Mouse (Mus musculus): ENCODE measurements around the gene Arhgef7.

Gene Arhgef7

DNA sequence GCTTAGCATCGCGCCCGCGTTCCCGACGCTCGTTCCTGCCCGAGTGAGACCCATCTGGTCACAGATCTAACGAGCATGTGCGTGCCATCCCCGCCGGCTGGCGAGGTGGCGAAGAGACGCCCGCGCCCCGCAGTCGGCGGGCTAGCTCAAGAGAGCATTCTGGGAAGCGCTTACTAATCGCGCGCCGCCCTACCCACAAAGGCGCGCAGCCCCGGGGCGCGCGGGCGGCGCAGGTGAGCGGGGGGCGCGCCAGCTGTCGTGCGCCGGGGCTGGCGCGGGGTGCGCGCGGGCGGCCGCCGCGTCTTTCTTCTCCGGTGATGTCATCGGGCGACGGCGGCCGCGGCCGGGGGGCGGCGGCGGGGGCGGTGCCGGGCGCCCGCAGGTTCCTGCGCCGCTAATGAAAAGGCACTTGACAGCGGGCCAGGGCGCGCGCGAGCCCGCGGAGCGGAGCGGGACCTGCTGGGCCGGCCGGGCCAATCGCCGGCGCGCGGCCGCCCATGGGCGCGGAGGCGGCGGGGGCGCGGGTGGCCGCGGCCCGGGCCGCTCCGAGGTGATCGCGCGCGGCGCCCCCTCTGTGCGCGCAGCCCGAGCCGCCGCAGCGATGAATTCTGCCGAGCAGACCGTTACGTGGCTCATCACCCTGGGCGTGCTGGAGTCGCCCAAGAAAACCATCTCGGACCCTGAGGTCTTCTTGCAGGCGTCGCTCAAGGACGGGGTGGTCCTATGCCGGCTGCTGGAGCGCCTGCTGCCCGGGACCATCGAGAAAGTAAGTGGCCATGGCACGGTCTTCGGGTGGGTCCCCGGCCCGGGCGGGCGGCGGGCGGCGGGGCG is at the start of gene Arhgef7:
TSS of gene Arhgef7 (plus strand) at position 71 of the 831 bp plus-strand sequence.
- peak; percentile 95 for DNase-seq (ENCODE audit: low read depth, low spot score)

DNA sequence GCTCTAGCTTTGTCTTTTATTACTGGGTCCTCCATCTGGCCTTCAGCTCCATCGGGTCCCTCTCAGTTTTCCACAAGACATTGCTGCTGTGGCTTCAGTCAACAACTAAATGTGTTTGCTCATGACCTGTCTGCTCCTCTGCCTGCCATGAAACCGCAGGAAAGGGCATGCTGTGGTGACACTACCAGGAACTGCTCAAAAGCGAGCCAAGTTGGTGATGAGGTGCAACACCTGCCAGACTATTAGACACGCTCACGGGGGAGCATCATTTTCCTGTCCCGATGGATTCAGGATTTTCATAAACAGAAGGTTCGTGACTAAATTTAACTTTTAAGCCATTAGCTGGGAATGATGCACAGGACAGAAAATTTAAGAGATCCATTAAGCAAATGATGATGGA is 43.0 kb upstream of the Arhgef7 start:
- no peak for DNase-seq (ENCODE audit: low read depth, low spot score)

- DNase-seq (ENCODE audit: low read depth, low spot score), result peak; percentile 52
These were observed 40.3 kb upstream of the Arhgef7 start for GRCm38 (mm10) chr8:11687251-11687650.

- DNase-seq (ENCODE audit: low read depth, low spot score), result no peak
These were observed 37.6 kb upstream of the Arhgef7 start for GRCm38 (mm10) chr8:11689945-11690344.

- DNase-seq (ENCODE audit: low read depth, low spot score), result peak; percentile 66
These were observed 36.2 kb upstream of the Arhgef7 start for GRCm38 (mm10) chr8:11691284-11691683.

GRCm38 (mm10) chr8:11691761-11692160 is 35.8 kb upstream of the Arhgef7 start:
- no peak for DNase-seq (ENCODE audit: low read depth, low spot score)

DNA sequence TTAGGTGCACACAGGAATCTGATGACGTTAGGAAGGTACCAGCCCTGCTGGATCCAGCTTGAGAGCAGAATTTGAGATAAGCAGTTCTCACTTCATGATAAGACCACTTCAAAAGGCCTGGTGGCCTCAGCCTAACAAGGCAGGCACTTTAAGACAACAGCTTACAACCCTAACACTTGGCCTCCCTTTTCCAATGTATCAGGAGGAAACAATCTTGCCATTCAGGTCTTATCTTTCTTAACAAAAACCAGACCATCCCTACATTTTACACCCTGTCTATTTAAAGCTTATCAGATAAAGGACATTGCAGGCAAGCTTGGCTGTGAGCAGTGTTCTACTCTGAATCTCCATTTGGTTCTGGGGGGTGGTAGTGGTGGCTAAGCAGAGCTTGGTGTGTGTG is 35.1 kb upstream of the Arhgef7 start:
- no peak for DNase-seq (ENCODE audit: low read depth, low spot score)

DNA sequence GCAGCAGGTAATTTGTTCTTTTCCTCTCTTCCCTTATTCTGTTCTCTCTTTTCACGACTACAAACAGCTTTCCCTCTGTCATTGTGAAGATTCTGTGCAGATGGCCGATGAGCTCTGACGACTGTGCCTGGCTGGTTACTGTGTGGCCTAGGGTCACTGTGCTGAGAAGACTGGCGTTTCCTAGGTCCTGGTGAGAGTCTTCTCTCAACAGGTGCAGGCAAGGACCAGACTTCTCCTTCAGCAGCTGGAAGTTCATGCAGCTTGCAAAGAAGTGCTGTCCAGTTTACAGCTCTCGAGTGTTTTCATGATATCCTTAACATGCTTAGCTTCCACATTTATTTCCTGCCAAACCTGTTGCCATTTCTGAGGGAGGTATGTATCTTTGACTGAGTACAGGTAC is 33.5 kb upstream of the Arhgef7 start:
- DNase-seq (ENCODE audit: low read depth, low spot score), result no peak

DNA sequence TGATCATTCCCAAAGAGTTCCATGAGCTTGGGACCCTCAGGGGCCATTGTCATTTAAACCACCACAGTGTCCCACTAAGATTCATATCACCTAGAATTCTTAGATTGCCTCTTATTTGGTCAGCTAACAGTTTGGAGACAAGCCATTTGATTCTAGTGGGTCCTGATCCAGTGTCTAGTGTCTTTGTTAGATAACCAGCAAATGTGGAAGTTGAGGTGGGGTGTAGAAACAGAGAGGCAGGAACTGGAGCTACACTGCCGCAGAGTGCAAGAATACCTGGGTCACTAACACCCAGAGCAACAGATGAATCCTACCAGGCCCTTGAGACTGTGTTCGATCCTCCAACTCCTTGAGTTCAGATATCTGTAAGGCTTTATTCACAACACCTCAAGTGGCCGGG is 31.3 kb upstream of the Arhgef7 start:
- no peak for DNase-seq (ENCODE audit: low read depth, low spot score)

- DNase-seq (ENCODE audit: low read depth, low spot score), result no peak
These were observed 30.1 kb upstream of the Arhgef7 start for GRCm38 (mm10) chr8:11697467-11697866.

GRCm38 (mm10) chr8:11699442-11700001 is 28.0 kb upstream of the Arhgef7 start:
- DNase-seq (ENCODE audit: low read depth, low spot score), result no peak

GRCm38 (mm10) chr8:11700060-11701032 is 27.2 kb upstream of the Arhgef7 start:
- DNase-seq (ENCODE audit: low read depth, low spot score), result peak; percentile 84

- no peak for DNase-seq (ENCODE audit: low read depth, low spot score)
These were observed 26.5 kb upstream of the Arhgef7 start, which contains the start of gene 1700016D06Rik for GRCm38 (mm10) chr8:11701033-11701362. 1700016D06Rik (minus strand) TSS chr8:11701063.

DNA sequence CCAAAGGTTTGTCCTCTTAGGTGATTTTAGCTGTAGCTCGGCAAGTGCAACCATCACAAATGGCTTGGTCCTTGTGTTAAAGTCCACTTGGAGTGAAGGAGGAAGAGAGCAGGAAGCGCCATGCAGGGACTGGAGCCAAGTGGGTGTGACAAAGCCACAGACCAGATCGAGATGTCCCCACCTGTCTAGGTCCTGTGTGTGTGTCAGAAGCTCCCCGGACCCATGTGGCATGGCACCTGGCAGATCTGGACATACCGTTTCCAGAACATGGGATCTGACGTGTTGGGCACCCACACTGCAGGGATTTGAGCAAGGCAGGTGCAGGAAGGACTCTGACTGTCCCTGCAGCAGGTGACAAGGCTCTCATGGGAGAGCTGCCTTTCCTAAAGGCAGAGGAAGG is 26.1 kb upstream of the Arhgef7 start:
- DNase-seq (ENCODE audit: low read depth, low spot score), result no peak

DNA sequence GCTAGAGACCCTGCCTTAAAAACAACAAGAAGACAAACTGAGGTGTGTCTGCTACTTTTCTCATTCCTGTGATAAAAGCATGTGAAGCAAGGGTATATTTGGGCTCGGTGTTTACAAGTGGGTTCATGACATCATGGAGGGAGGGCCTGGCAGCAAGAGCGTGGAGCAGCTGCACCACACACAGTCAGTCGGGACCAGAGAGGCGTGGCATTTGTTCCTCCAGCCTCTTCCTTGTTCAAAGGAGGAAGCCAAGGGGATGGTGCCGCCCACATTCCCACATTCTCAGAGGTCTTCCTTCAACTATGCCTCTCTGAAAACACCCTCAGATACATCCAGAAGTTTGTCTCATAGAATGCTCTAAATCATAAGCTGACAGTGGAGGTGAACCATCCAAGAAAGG is 23.7 kb upstream of the Arhgef7 start:
- DNase-seq (ENCODE audit: low read depth, low spot score), result no peak

DNA sequence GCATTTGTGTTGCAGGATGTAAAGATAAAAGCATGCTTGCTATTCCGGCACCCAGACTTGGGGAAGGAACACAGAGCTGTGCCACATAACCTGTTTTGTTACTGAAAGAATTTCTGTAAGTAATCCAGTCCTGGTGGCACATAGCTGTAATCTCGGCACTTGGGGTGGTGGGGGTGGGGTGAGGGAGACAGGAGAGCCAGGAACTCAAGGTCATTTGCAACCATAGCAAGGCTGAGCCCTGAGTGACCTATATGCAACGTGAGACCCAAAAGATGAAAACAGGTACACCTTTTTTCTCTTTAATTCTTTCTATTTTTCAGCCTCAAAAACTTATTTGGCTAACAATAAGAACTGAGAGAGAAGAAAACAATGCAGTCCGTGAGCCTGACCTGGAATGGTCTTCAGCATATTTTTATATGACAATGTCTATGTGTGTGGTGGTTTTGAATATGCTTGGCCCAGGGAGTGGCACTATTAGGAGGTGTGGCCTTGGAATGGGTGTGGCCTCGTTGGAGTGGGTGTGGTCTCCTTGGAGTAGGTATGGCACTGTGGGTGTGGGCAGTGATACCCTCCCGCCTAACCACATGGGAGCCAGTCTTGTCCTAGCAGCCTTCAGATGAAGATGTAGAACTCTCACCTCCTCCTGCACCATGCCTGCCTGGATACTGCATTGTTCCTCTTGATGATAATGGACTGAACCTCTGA is 22.7 kb upstream of the Arhgef7 start:
- DNase-seq (ENCODE audit: low read depth, low spot score), result no peak

DNA sequence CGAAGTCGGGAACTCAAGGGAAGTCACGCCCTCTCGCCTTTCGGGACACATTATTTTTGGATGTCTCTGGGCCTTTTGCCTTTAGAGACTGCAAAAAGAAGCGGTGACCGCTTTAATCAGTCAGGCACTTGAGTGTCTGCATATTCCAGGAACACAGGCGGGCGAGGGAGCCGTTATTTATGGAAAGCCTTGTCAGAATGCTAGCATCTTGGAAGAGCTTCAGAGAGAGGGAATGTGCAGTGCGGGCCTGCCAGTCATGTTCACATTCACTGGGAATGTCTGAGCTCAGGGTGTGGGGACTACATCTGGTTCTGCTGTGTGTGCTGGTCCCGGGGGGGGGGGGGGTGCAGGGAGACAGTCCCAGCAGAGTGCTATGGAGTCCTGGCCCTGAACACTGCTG is 21.7 kb upstream of the Arhgef7 start:
- DNase-seq (ENCODE audit: low read depth, low spot score), result peak; percentile 77

- DNase-seq (ENCODE audit: low read depth, low spot score), result no peak
These were observed 19.8 kb upstream of the Arhgef7 start for GRCm38 (mm10) chr8:11707701-11708100.

DNA sequence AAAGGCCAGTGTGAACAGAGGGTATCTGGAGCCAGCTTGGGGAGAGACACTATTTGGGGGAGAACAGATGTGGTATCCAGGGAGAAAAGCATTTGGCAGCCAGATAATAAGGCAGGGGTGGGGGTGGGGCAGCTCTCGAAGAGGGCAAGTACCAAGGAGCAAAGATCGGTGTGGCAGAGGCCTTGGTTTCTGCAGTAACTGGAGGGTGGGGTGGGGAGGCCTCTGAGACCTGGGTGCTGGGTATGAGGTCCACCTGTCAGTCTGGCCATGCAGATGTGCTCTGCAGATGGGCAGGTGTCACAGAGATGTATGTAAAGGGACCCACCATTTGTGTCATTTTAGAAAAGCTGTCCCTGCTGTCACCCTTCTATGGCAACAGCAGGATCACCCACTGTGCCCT is 18.7 kb upstream of the Arhgef7 start:
- DNase-seq (ENCODE audit: low read depth, low spot score), result no peak

- DNase-seq (ENCODE audit: low read depth, low spot score), result no peak
These were observed 18.0 kb upstream of the Arhgef7 start for GRCm38 (mm10) chr8:11709542-11709941.

- no peak for DNase-seq (ENCODE audit: low read depth, low spot score)
These were observed 17.1 kb upstream of the Arhgef7 start for GRCm38 (mm10) chr8:11710415-11710814.

DNA sequence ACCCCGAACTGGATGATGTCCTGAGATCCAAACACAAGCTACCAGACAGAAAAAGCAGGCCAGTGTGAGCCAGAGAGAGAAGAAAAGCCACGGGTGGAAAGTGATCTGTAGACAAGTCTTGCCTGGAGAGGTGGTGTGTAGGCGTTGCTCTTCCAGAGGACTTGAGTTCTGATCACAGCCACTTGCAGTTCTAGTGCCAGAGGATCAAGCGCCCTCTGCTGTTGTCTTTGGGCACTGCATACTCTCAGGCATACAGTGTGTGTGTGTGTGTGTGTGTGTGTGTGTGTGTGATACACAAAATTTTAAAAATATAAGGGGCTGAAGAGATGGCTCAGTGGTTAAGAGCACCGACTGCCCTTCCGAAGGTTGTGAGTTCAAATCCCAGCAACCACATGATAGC is 15.3 kb upstream of the Arhgef7 start:
- DNase-seq (ENCODE audit: low read depth, low spot score), result no peak

All from brain, adult 2 months (tissue).